Mouse (Mus musculus): ENCODE measurements at regions not wholly inside any gene's neighbourhood (a gene's known extent, or its start where the extent isn't known, plus 50 kb on each side); places are given as distances from the start of the nearest gene placed in this dataset.

GRCm38 (mm10) chr4:105603661-105604060 is 186.0 kb upstream of the Gm12728 start:
- TF ChIP-seq KAT2A (conservative IDR thresholded peaks at IDR 0.05; ENCODE audit: low read depth, low read length): no peak
- no peak for TF ChIP-seq TCF12 (IDR thresholded peaks at IDR 0.05; ENCODE audit: low read depth, low read length)
- TF ChIP-seq NRF1 (IDR thresholded peaks at IDR 0.05; ENCODE audit: insufficient read depth, low read depth, low read length, poor library complexity, severe bottlenecking): no peak
- TF ChIP-seq ELF1 (IDR thresholded peaks at IDR 0.05; ENCODE audit: low read depth, low read length): no peak
- no peak for TF ChIP-seq TBP (IDR thresholded peaks at IDR 0.05; ENCODE audit: low read depth, low read length)
- no peak for TF ChIP-seq NELFE (IDR thresholded peaks at IDR 0.05; ENCODE audit: low read depth, low read length)
- no peak for TF ChIP-seq MXI1 (IDR thresholded peaks at IDR 0.05; ENCODE audit: low read depth, low read length)
- TF ChIP-seq MAZ (IDR thresholded peaks at IDR 0.05; ENCODE audit: low read depth, low read length): no peak
- no peak for TF ChIP-seq SMC3 (IDR thresholded peaks at IDR 0.05; ENCODE audit: low read depth, low read length)
- TF ChIP-seq UBTF (IDR thresholded peaks at IDR 0.05; ENCODE audit: borderline replicate concordance, insufficient read depth, low read depth, low read length): no peak
- no peak for TF ChIP-seq MAX (IDR thresholded peaks at IDR 0.05; ENCODE audit: low read length)
- TF ChIP-seq MYC (IDR thresholded peaks at IDR 0.05; ENCODE audit: low read depth, low read length): no peak
- TF ChIP-seq MAFK (IDR thresholded peaks at IDR 0.05; ENCODE audit: borderline replicate concordance, low read depth, low read length): no peak
- H3K36me3 ChIP-seq (ENCODE audit: control insufficient read depth in 1 of 2, insufficient read depth in 2 of 2, low read length in 2 of 2): no peaks in the 10 kb centered on the region
- H3K27ac ChIP-seq (ENCODE audit: control insufficient read depth, low read depth, low read length): no peak overlapping the region
- no peaks in the 10 kb centered on the region for H3K4me1 ChIP-seq (ENCODE audit: control insufficient read depth in 1 of 2, insufficient read depth in 2 of 2, low read length in 2 of 2)
- no peaks in the 10 kb centered on the region for H3K9me3 ChIP-seq (replicated peaks; ENCODE audit: insufficient read depth, low read length)
- no peak overlapping the region for H3K9ac ChIP-seq (ENCODE audit: control insufficient read depth, low read depth, low read length, poor library complexity, severe bottlenecking)
- no peaks in the 10 kb centered on the region for H3K79me2 ChIP-seq (ENCODE audit: control insufficient read depth, insufficient read depth, low read length, poor library complexity)
- DNase-seq (ENCODE audit: low read depth, low spot score): no peak
- H3K27me3 ChIP-seq (ENCODE audit: control insufficient read depth in 1 of 2, insufficient read depth in 2 of 2, low read length in 2 of 2): no peaks in the 10 kb centered on the region
- no peak overlapping the region for H3K4me3 ChIP-seq (ENCODE audit: control insufficient read depth in 1 of 2, insufficient read depth in 1 of 2, low read depth in 2 of 2, low read length in 2 of 2)

- DNase-seq (ENCODE audit: low read depth, low spot score): no peak
- Histone ChIP-seq H3K79me2 (ENCODE audit: control insufficient read depth, insufficient read depth, low read length, poor library complexity) (no peaks in the 10 kb centered on the region), H3K36me3 (ENCODE audit: control insufficient read depth in 1 of 2, insufficient read depth in 2 of 2, low read length in 2 of 2) (no peaks in the 10 kb centered on the region), H3K27me3 (ENCODE audit: control insufficient read depth in 1 of 2, insufficient read depth in 2 of 2, low read length in 2 of 2) (no peaks in the 10 kb centered on the region), H3K4me1 (ENCODE audit: control insufficient read depth in 1 of 2, insufficient read depth in 2 of 2, low read length in 2 of 2) (no peaks in the 10 kb centered on the region), H3K4me3 (ENCODE audit: control insufficient read depth in 1 of 2, insufficient read depth in 1 of 2, low read depth in 2 of 2, low read length in 2 of 2) (no peak overlapping the region), H3K9ac (ENCODE audit: control insufficient read depth, low read depth, low read length, poor library complexity, severe bottlenecking) (no peak overlapping the region), H3K9me3 (replicated peaks; ENCODE audit: insufficient read depth, low read length) (no peaks in the 10 kb centered on the region), H3K27ac (ENCODE audit: control insufficient read depth, low read depth, low read length) (no peak overlapping the region)
- TF ChIP-seq JUND (IDR thresholded peaks at IDR 0.05; ENCODE audit: low read depth, low read length): no peak
- no peak for TF ChIP-seq CTCF (IDR thresholded peaks at IDR 0.05 in 2 of 3, conservative IDR thresholded peaks at IDR 0.05 in 1 of 3; ENCODE audit: control insufficient read depth in 1 of 3, insufficient read depth in 1 of 3, low read depth in 2 of 3, low read length in 3 of 3, poor library complexity in 1 of 3, severe bottlenecking in 1 of 3)
- no peak for TF ChIP-seq MXI1 (IDR thresholded peaks at IDR 0.05; ENCODE audit: low read depth, low read length)
- no peak for TF ChIP-seq KAT2A (conservative IDR thresholded peaks at IDR 0.05; ENCODE audit: low read depth, low read length)
- no peak for TF ChIP-seq POLR2AphosphoS5 (IDR thresholded peaks at IDR 0.05; ENCODE audit: borderline replicate concordance, low read depth, low read length)
These were observed 185.1 kb upstream of the Gm12728 start for GRCm38 (mm10) chr4:105604607-105605006.
